14 mouse cellular contexts compared by ENCODE assay signal in the genomic region with DNA sequence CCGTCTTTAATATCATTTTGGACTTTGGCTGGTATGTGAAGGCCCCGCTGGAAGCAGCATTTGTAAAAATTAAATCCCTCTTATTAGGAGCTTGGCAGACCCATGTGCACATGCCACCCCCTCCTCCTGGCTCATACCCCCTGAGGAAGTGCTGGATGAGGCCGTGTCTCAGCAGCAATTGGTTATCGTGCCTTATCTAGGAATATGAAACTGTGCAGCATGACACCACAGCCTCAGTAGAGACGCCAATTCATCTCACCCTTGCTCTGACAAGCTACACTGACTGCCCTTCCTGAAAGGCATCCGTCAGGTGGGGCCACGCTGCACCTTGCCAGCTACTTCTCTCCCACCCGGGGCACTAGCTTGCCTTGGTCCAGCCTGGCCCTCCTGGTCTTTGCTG. TPM values are rescaled to one million over a fixed set of nuclear protein-coding genes. Genes with fewer than 3 reads are reported as not detected.
A peak's percentile ranks its signal among the peaks of the same experiment; 100 is the strongest.
DNase-seq lines count a peak whose midpoint lies in the region; ATAC-seq lines count a peak whose summit lies in the region.
"Had no signal": no experiment of that assay in that cellular context is flagged by ENCODE, and none has a peak within 500 bp of the region (broad histone marks: within the 10 kb centered on the region; RNA-seq: fewer than 3 reads in every experiment).

No protein-coding gene starts in this region.

- intact Hi-C loops in left cerebral cortex, postnatal 25 days (cut with DNase I), result no loop called here

- no peak for DNase-seq in hindbrain, embryonic 10.5 days (ENCODE audit: low spot score)
- DNase-seq in midbrain, embryonic 10.5 days (ENCODE audit: low spot score), result no peak
- DNase-seq in urinary bladder, postnatal 10 days (ENCODE audit: low spot score), result no peak
- DNase-seq in left cerebral cortex, postnatal 25 days (ENCODE audit: low spot score in 2 of 2), result no peak
- DNase-seq: gastrocnemius, postnatal 10 days; heart, postnatal 10 days; kidney, adult 8-10 months; lung, adult 2 months had no signal

- H3K36me3 ChIP-seq in megakaryocyte, embryonic 14.5 days (replicated peaks; ENCODE audit: low read length), result peaks cover 65% of the 10 kb centered on the region
- H3K36me3 ChIP-seq in hindbrain, embryonic 10.5 days, result peaks cover 7% of the 10 kb centered on the region
- H3K36me3 ChIP-seq in midbrain, embryonic 10.5 days, result peaks cover 11% of the 10 kb centered on the region

- H3K4me3 ChIP-seq in megakaryocyte, embryonic 14.5 days (replicated peaks), result peak overlapping the region; percentile 73
- no peak overlapping the region for H3K4me3 ChIP-seq in hindbrain, embryonic 10.5 days
- 0 out of 2 replicates have a peak overlapping the region, but pooled peaks have one; percentile 1 for H3K4me3 ChIP-seq in midbrain, embryonic 10.5 days
- H3K4me3 ChIP-seq: erythroblast, embryonic 14.5 days; limb, embryonic 13.5 days had no signal

- ATAC-seq in megakaryocyte, adult 5-6 weeks (ENCODE audit: poor library complexity, severe bottlenecking), result no peak
- no peak for ATAC-seq in monocyte, adult 5-6 weeks (replicated peaks; ENCODE audit: insufficient number of reproducible peaks, low FRiP score, low TSS enrichment, poor library complexity, severe bottlenecking)

- peak overlapping the region; percentile 74 for H3K27ac ChIP-seq in hindbrain, embryonic 10.5 days
- H3K27ac ChIP-seq in midbrain, embryonic 10.5 days (replicated peaks), result peak overlapping the region; percentile 78
- H3K27ac ChIP-seq: limb, embryonic 13.5 days; stomach, postnatal 0 days had no signal

- H3K27me3 ChIP-seq in megakaryocyte, embryonic 14.5 days (replicated peaks), result no peaks in the 10 kb centered on the region
- H3K27me3 ChIP-seq in hindbrain, embryonic 10.5 days (ENCODE audit: insufficient read depth, poor library complexity, severe bottlenecking), result peaks cover 8% of the 10 kb centered on the region; the same call in 1 of the 2 replicates
- peaks cover 66% of the 10 kb centered on the region for H3K27me3 ChIP-seq in midbrain, embryonic 10.5 days (ENCODE audit: low read depth, poor library complexity, severe bottlenecking)
- H3K27me3 ChIP-seq: limb, embryonic 13.5 days had no signal

- peaks cover 37% of the 10 kb centered on the region for H3K4me1 ChIP-seq in megakaryocyte, embryonic 14.5 days
- H3K4me1 ChIP-seq in hindbrain, embryonic 10.5 days (replicated peaks), result peaks cover 68% of the 10 kb centered on the region
- peaks cover 75% of the 10 kb centered on the region for H3K4me1 ChIP-seq in midbrain, embryonic 10.5 days

- no peaks in the 10 kb centered on the region for H3K9me3 ChIP-seq in megakaryocyte, embryonic 14.5 days
- H3K9me3 ChIP-seq in hindbrain, embryonic 10.5 days, result no peaks in the 10 kb centered on the region
- H3K9me3 ChIP-seq in midbrain, embryonic 10.5 days (replicated peaks), result no peaks in the 10 kb centered on the region
- H3K9me3 ChIP-seq: limb, embryonic 13.5 days had no signal

- WGBS in hindbrain, embryonic 10.5 days, result 76% methylated on average over 8 of the region's 8 CpGs
- 61% methylated on average over 8 of the region's 8 CpGs for WGBS in midbrain, embryonic 10.5 days

RNA-seq across cellular contexts. Expression of a gene that starts 35.6 kb away (rescaled TPM):
- 7.7 and 22.5 TPM in 2 replicates for polyA plus RNA-seq in megakaryocyte, embryonic 14.5 days (2012; ENCODE audit: insufficient read depth, low replicate concordance)
- total RNA-seq in megakaryocyte, adult 5-6 weeks (2015), result 9.6 and 11.3 TPM in 2 replicates
- 14.7 and 18.1 TPM in 2 replicates for total RNA-seq in megakaryocyte, adult 5-6 weeks (2017)
- 69.2 and 72.5 TPM in 2 replicates for polyA plus RNA-seq in hindbrain, embryonic 10.5 days (2016; fragmentation: Nextera tagmentation; extraction: Ambion mirVana)
- polyA plus RNA-seq in midbrain, embryonic 10.5 days (2016; fragmentation: Nextera tagmentation; extraction: Ambion mirVana), result 74.3 and 80.7 TPM in 2 replicates
- total RNA-seq in monocyte, adult 5-6 weeks (2017), result 18.1 to 30.9 TPM (median 23.9 TPM) in 3 replicates
- total RNA-seq in left cerebral cortex, postnatal 25 days (2021), result 10 to 100 TPM; 33.1 to 35.2 TPM
